Mouse (Mus musculus): Measurements from ENCODE around the gene Crhr1. TPM values are rescaled to one million over a fixed set of nuclear protein-coding genes. Genes with fewer than 3 reads are reported as not detected.

The Crhr1 gene
- polyA plus RNA-seq, 1 experiment from 2014 or later, result 0.20 TPM

GRCm38 (mm10) chr11:104220291-104220690, 87.6 kb downstream of the Crhr1 start:
- 83% methylated on average over 4 of the region's 4 CpGs for WGBS
- no peak for DNase-seq (ENCODE audit: low spot score)
- no peak overlapping the region for H3K27ac ChIP-seq

DNA sequence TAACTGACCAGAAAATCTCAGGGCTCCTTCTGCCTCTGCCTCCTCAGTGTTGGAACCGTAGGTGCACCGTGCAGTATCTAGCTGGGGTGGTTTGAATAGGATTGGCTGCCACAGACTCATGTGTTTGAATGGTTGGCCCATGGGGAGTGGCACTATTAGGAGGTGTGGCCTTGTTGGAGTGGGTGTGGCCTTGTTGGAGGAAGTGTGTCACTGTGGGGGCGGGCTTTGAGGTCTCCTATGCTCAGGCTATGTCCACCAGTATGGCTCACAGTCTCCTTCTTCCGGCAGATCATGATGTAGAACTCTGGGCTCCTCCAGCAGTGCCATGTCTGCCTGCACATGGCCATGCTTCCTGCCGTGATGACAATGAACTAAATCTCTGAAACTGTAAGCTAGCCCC, 89.1 kb downstream of the Crhr1 start:
- Histone ChIP-seq H3K36me3 (no peaks in the 10 kb centered on the region), H3K27ac (no peak overlapping the region), H3K27me3 (ENCODE audit: insufficient read depth, poor library complexity, severe bottlenecking) (no peaks in the 10 kb centered on the region; the same call in 1 of the 2 replicates), H3K4me3 (no peak overlapping the region), H3K4me1 (no peaks in the 10 kb centered on the region), H3K9me3 (no peaks in the 10 kb centered on the region)
- DNase-seq (ENCODE audit: low spot score), result no peak
- 73% methylated on average over 5 of the region's 5 CpGs for WGBS

More at GRCm38 (mm10) chr11:104220291-104220690, 87.6 kb downstream of the Crhr1 start:
- no peaks in the 10 kb centered on the region for H3K36me3 ChIP-seq
- H3K4me3 ChIP-seq, result no peak overlapping the region
- no peaks in the 10 kb centered on the region for H3K9me3 ChIP-seq
- no peaks in the 10 kb centered on the region; the same call in 1 of the 2 replicates for H3K27me3 ChIP-seq (ENCODE audit: insufficient read depth, poor library complexity, severe bottlenecking)
- no peaks in the 10 kb centered on the region for H3K4me1 ChIP-seq

- Histone ChIP-seq H3K36me3 (no peaks in the 10 kb centered on the region), H3K27ac (no peak overlapping the region), H3K27me3 (ENCODE audit: insufficient read depth, poor library complexity, severe bottlenecking) (peaks cover 6% of the 10 kb centered on the region), H3K9me3 (no peaks in the 10 kb centered on the region), H3K4me1 (no peaks in the 10 kb centered on the region), H3K4me3 (no peak overlapping the region)
- WGBS, result 74% methylated on average over 9 of the region's 9 CpGs
- no peak for DNase-seq (ENCODE audit: low spot score)
Observed at GRCm38 (mm10) chr11:104223301-104223700, 90.6 kb downstream of the Crhr1 start.

Other genes with a start within 250 kb of the Crhr1 start
- gene Nsf, start 178.8 kb upstream of the Crhr1 start, polyA plus RNA-seq (2016; fragmentation: Nextera tagmentation; extraction: Ambion mirVana), result 43.4 and 46.3 TPM in 2 replicates
- 51.8 and 53.9 TPM in 2 replicates for gene Arf2, start 166.1 kb upstream of the Crhr1 start, polyA plus RNA-seq (2016; fragmentation: Nextera tagmentation; extraction: Ambion mirVana)
- not detected in 2 replicates for gene Sppl2c, start 53.5 kb downstream of the Crhr1 start, polyA plus RNA-seq (2016; fragmentation: Nextera tagmentation; extraction: Ambion mirVana)
- 0.92 and 1.4 TPM in 2 replicates for gene Mapt, start 98.5 kb downstream of the Crhr1 start, polyA plus RNA-seq (2016; fragmentation: Nextera tagmentation; extraction: Ambion mirVana)